Mouse (Mus musculus) ES-E14 (cell line): ENCODE data around the gene Kif26b.

Experiments
- MAFK ChIP-seq: IDR thresholded peaks from 2 replicates; pipeline ENCODE4 v1.6.1; 2014; ENCODE audit warnings: mild to moderate bottlenecking, low read depth, low read length, inconsistent platforms; ENCODE audit not compliant: insufficient read depth
- ZNF384 ChIP-seq: IDR thresholded peaks from 2 replicates; pipeline ENCODE4 v1.6.1; 2012; ENCODE audit warnings: low read depth, low read length, inconsistent platforms

GRCm38 (mm10) chr1:178626961-178627381 lies 98.0 kb downstream of the Kif26b start:
- no peak for TF ChIP-seq MAFK
- no peak for TF ChIP-seq ZNF384
